ENCODE assay signal across 1 mouse cellular context in the genomic region with DNA sequence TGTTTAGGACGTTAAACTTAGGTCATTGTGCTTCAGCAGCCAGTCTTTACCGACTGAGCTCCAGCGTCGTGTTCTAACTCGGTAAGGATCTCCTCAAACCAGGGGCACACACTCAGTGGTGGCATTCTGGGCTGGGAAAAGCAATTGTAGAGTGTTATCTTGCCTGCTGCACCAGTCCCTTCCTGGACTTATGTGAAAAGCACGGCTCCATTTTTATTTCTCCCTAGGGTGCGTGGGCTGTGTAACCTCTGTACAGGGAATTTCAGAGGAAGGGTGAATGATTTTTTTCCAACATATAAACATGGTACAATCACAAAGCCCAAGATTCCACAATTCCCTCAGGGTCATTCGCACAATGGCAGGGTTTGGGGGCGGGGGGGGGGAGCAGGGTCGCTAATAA.
TF ChIP-seq lines count a peak whose summit lies in the region.

No protein-coding gene starts in this region.

TF ChIP-seq in MEL, 35 proteins besides CTCF, POLR2A, EP300 and RAD21:
- TF ChIP-seq MXI1 (IDR thresholded peaks at IDR 0.05; ENCODE audit: low read depth, low read length) (no peak), UBTF (IDR thresholded peaks at IDR 0.05; ENCODE audit: borderline replicate concordance, insufficient read depth, low read depth, low read length) (no peak), MAZ (IDR thresholded peaks at IDR 0.05; ENCODE audit: low read depth, low read length) (no peak), ZC3H11A (IDR thresholded peaks at IDR 0.05; ENCODE audit: low read depth, low read length) (no peak), BHLHE40 (IDR thresholded peaks at IDR 0.05; ENCODE audit: borderline replicate concordance, low read depth, low read length) (no peak), KAT2A (conservative IDR thresholded peaks at IDR 0.05; ENCODE audit: low read depth, low read length) (no peak), ZNF384 (IDR thresholded peaks at IDR 0.05; ENCODE audit: low read depth, low read length) (no peak), NRF1 (IDR thresholded peaks at IDR 0.05; ENCODE audit: insufficient read depth, low read depth, low read length, poor library complexity, severe bottlenecking) (no peak), POLR2AphosphoS2 (IDR thresholded peaks at IDR 0.05; ENCODE audit: low read length) (no peak), SIN3A (IDR thresholded peaks at IDR 0.05; ENCODE audit: low read length) (no peak), MYB (IDR thresholded peaks at IDR 0.05; ENCODE audit: low read depth, low read length) (no peak), JUND (IDR thresholded peaks at IDR 0.05; ENCODE audit: low read depth, low read length) (no peak), CHD1 (IDR thresholded peaks at IDR 0.05; ENCODE audit: low read depth, low read length) (no peak), ETS1 (IDR thresholded peaks at IDR 0.05; ENCODE audit: low read depth, low read length) (no peak), POLR2AphosphoS5 (IDR thresholded peaks at IDR 0.05; ENCODE audit: borderline replicate concordance, low read depth, low read length) (no peak), ELF1 (IDR thresholded peaks at IDR 0.05; ENCODE audit: low read depth, low read length) (no peak), NELFE (IDR thresholded peaks at IDR 0.05; ENCODE audit: low read depth, low read length) (no peak), TAL1 (IDR thresholded peaks at IDR 0.05; ENCODE audit: low read length) (no peak), HCFC1 (IDR thresholded peaks at IDR 0.05; ENCODE audit: low read depth, low read length) (no peak)
